Mouse (Mus musculus) right cerebral cortex, postnatal 4 days (tissue): ENCODE results near the gene Fam57b.
"Not testable (repeated sequence)": the region's sequence is repeated elsewhere in the genome, so short reads cannot be mapped to it uniquely, and the experiment has no call there.

Source experiments
- DNase-seq: peaks from one replicate; pipeline ENCODE4 v3.0.0-alpha.2; 2022

Gene Fam57b

GRCm38 (mm10) chr7:126779101-126779500, 18.4 kb upstream of the Fam57b start:
- not testable (repeated sequence) for DNase-seq

GRCm38 (mm10) chr7:126779983-126780970, 17.2 kb upstream of the Fam57b start:
- peak; percentile 96 for DNase-seq

GRCm38 (mm10) chr7:126780971-126781635, 16.4 kb upstream of the Fam57b start, which contains the start of gene Tbx6:
Tbx6 (plus strand) TSS chr7:126781483.
- DNase-seq = no peak

GRCm38 (mm10) chr7:126781661-126782370, 15.7 kb upstream of the Fam57b start:
- DNase-seq = no peak

GRCm38 (mm10) chr7:126782693-126783092, 14.8 kb upstream of the Fam57b start:
- DNase-seq = no peak

GRCm38 (mm10) chr7:126784469-126784868, 13.0 kb upstream of the Fam57b start:
- DNase-seq = no peak

- no peak for DNase-seq
These were observed 12.4 kb upstream of the Fam57b start for GRCm38 (mm10) chr7:126785056-126785455.

GRCm38 (mm10) chr7:126786142-126786541, 11.3 kb upstream of the Fam57b start:
- no peak for DNase-seq

GRCm38 (mm10) chr7:126789141-126789540, 8.3 kb upstream of the Fam57b start:
- DNase-seq = no peak

- DNase-seq = peak; percentile 96
These were observed 5.4 kb upstream of the Fam57b start, which contains the start of gene Ppp4c for GRCm38 (mm10) chr7:126791851-126792720. Ppp4c (minus strand) TSS chr7:126792496.

- DNase-seq = no peak
These were observed 4.6 kb upstream of the Fam57b start for GRCm38 (mm10) chr7:126792721-126793443.

- DNase-seq = no peak
These were observed 3.8 kb upstream of the Fam57b start for GRCm38 (mm10) chr7:126793456-126794270.

GRCm38 (mm10) chr7:126794271-126794605, 3.2 kb upstream of the Fam57b start:
- DNase-seq = no peak

- no peak for DNase-seq
These were observed 1.8 kb upstream of the Fam57b start for GRCm38 (mm10) chr7:126795387-126796317.

GRCm38 (mm10) chr7:126796350-126796932, 1.0 kb upstream of the Fam57b start:
- DNase-seq = no peak

GRCm38 (mm10) chr7:126798127-126799049, 920 bp downstream of the Fam57b start:
- no peak for DNase-seq

GRCm38 (mm10) chr7:126799050-126799467, 1.6 kb downstream of the Fam57b start:
- DNase-seq = peak; percentile 95
